Mouse (Mus musculus) G1E (cell line): ENCODE results near the gene Olfr9.

Source experiments
- CTCF ChIP-seq: IDR thresholded peaks from 2 replicates; pipeline ENCODE4 v1.5.1; 2012; ENCODE audit warnings: low read depth, low read length, inconsistent platforms, mixed read lengths
- GATA2 ChIP-seq: IDR thresholded peaks from 2 replicates; pipeline ENCODE4 v1.6.1; 2012; ENCODE audit warnings: low read depth, low read length, inconsistent platforms, borderline replicate concordance
- POLR2AphosphoS5 ChIP-seq: IDR thresholded peaks from 2 replicates; pipeline ENCODE4 v1.6.1; 2012; ENCODE audit warnings: low read depth, low read length, inconsistent platforms; ENCODE audit not compliant: insufficient replicate concordance
- TAL1 ChIP-seq: conservative IDR thresholded peaks from 2 replicates; pipeline ENCODE4 v1.6.1; 2012; ENCODE audit warnings: low read depth, low read length, inconsistent platforms, mixed read lengths

GRCm38 (mm10) chr10:129023319-129023718, 34.1 kb downstream of the Olfr9 start:
- TF ChIP-seq CTCF = no peak
- TF ChIP-seq TAL1 = no peak
- no peak for TF ChIP-seq GATA2
- TF ChIP-seq POLR2AphosphoS5 = no peak
